Mouse (Mus musculus) left cerebral cortex, adult 2 months (tissue): ENCODE results near the gene Erbb4. TPM values are rescaled to one million over a fixed set of nuclear protein-coding genes. Genes with fewer than 3 reads are reported as not detected.

Experiments used
- DNase-seq, 2 experiments: peaks; one replicate each; pipeline ENCODE4 v3.0.0; 2021 to 2022; ENCODE audit warnings: low spot score in 2 of 2, mixed read lengths in 1 of 2; ENCODE audit errors: extremely low spot score in 1 of 2
- H3K27ac ChIP-seq: fragments of 200-600 bp; 2 replicates; pipeline ENCODE4 v1.8.1; 2022
- H3K4me3 ChIP-seq: fragments of 200-600 bp; 2 replicates; pipeline ENCODE4 v1.8.1; 2022
- CTCF ChIP-seq: fragments of 200-600 bp; IDR thresholded peaks from 2 replicates; pipeline ENCODE4 v1.8.1; 2022; ENCODE audit warnings: antibody characterized with exemption, mild to moderate bottlenecking, moderate library complexity
- intact Hi-C: fragments of 180-260 bp; cut with DNase I; formaldehyde crosslinking; loops from one replicate; pipeline ENCODE4 v1.15.1; 2025
- total RNA-seq, 2 experiments: library from RNA; stranded (reverse); gene quantifications; 2 replicates each; pipeline ENCODE4 v1.2.3; 2021

The Erbb4 gene
- total RNA-seq, 2 experiments from 2014 or later = 57.6 to 64.1 TPM

- DNase-seq = no peak
- no peak overlapping the region for H3K27ac ChIP-seq
- H3K4me3 ChIP-seq = no peak overlapping the region
- intact Hi-C loops = no loop called here
- TF ChIP-seq CTCF = no peak
These were observed 774.1 kb downstream of the Erbb4 start for GRCm38 (mm10) chr1:68333714-68334113.

DNA sequence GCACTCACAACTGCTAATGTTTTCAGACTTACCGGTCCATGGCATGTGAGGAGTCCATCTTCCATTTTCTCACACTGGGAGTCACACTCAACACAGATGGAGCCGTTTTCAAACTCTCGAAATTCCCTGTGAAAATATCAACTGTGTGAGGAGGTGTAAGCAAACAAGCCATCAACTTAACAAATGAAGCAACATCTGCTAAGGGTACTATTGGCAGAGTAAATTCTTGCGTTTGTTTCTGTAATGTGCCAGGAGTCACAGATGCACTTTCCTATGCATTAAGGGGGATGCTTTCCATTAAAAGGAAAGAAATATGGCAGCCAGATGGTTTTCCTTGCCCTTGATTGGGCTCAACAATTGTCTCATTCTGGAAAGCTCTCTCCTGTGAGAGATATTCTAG lies 802.0 kb downstream of the Erbb4 start:
- Histone ChIP-seq H3K4me3 (no peak overlapping the region), H3K27ac (no peak overlapping the region)
- DNase-seq = no peak
- intact Hi-C loops = no loop called here
- TF ChIP-seq CTCF = no peak

GRCm38 (mm10) chr1:68284443-68284842 lies 823.4 kb downstream of the Erbb4 start:
- H3K27ac ChIP-seq = no peak overlapping the region
- intact Hi-C loops = no loop called here
- H3K4me3 ChIP-seq = no peak overlapping the region
- DNase-seq = no peak
- no peak for TF ChIP-seq CTCF

DNA sequence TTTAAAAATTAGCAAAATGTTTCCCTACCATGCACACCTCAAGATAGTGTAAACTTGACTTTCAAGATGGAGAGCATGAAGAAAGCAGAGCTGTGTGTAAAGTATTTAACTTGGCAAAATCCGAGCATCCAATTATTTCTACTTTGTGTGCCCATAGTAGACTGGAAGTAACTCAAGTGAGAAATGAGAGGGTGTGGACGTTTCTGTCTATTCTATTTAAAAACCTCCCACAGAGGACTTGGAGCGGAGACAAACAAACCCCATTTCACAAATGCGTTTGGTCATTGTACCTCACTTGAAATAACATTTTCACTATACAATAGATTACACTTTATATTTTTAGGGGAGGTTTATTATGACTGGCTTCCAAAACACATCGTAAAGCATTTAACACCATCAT lies 832.0 kb downstream of the Erbb4 start:
- intact Hi-C loops = no loop called here

GRCm38 (mm10) chr1:68178580-68178979 lies 929.3 kb downstream of the Erbb4 start:
- intact Hi-C loops = no loop called here
- Histone ChIP-seq H3K4me3 (no peak overlapping the region), H3K27ac (no peak overlapping the region)
- TF ChIP-seq CTCF = no peak
- no peak for DNase-seq

More for the DNA sequence above, 832.0 kb downstream of the Erbb4 start:
- Histone ChIP-seq H3K4me3 (no peak overlapping the region), H3K27ac (no peak overlapping the region)
- DNase-seq = no peak
- no peak for TF ChIP-seq CTCF

DNA sequence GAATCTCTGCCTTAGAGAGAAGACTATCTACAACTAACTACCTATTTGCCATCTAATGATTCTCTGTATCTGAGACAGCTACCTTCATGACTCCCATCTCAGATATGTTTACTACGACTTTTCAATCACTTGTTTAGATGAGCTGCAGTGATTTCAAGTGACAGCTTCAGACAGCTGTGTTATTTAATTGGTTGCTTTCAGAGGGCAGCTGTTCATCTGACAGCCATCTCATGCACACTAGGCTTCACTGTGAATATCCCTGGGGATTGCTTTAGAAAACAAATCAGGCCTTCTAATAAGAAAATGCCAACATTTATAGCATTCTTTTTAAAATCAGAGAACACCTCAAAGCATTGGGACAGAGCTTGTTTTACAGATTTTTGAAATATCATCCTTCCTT lies 952.6 kb downstream of the Erbb4 start:
- Histone ChIP-seq H3K27ac (no peak overlapping the region), H3K4me3 (no peak overlapping the region)
- TF ChIP-seq CTCF = no peak
- intact Hi-C loops = no loop called here
- no peak for DNase-seq

- no peak; the same call in 1 of the 2 replicates for TF ChIP-seq CTCF
- no peak overlapping the region for H3K27ac ChIP-seq
- no peak overlapping the region for H3K4me3 ChIP-seq
- DNase-seq = no peak
- intact Hi-C loops = no loop called here
These were observed 957.3 kb downstream of the Erbb4 start for GRCm38 (mm10) chr1:68150572-68150971.

- no peak overlapping the region for H3K4me3 ChIP-seq
- no peak for DNase-seq
- no peak overlapping the region for H3K27ac ChIP-seq
- intact Hi-C loops = no loop called here
- no peak for TF ChIP-seq CTCF
These were observed 965.1 kb downstream of the Erbb4 start for GRCm38 (mm10) chr1:68142562-68143350.

DNA sequence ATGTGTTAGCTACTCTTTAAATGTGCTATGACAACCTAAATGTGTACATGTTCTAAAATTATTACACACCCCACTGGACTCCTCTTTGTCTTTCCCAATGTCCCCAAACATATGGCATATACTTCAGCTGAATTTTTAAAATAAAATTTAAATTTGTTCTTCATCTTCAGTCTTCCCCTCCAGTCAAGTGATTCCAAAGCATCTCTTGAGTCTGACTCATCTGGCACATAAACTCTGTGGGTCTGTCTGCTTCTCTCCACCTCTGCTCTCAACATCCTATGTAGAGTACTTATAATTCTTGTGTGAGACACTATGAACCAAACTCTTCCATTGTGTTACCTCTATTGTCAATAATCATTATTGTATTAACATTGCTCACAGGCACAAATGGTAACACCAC lies 972.9 kb downstream of the Erbb4 start:
- Histone ChIP-seq H3K4me3 (no peak overlapping the region), H3K27ac (no peak overlapping the region)
- no peak for DNase-seq
- intact Hi-C loops = no loop called here
- no peak for TF ChIP-seq CTCF

DNA sequence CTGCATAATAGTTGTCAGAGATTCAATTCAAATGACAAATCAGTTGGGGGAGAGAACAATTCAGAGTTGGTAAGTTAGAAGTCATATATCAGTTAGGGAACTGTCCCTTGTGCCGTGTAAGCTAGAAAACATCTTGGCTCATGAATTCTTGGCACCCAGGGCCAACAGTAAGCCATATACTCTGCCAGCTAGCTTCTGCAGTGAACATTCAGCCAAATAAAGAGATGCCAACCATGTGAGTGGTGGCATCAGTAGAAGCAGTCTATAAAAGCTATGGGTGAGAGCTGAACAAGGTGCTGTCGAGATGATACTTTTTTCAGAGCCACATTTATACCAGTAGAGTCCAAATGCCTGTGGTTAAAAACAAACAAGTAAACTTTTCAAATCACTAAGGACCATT lies 973.4 kb downstream of the Erbb4 start:
- H3K27ac ChIP-seq = no peak overlapping the region
- no peak for DNase-seq
- intact Hi-C loops = no loop called here
- no peak overlapping the region for H3K4me3 ChIP-seq
- no peak for TF ChIP-seq CTCF

DNA sequence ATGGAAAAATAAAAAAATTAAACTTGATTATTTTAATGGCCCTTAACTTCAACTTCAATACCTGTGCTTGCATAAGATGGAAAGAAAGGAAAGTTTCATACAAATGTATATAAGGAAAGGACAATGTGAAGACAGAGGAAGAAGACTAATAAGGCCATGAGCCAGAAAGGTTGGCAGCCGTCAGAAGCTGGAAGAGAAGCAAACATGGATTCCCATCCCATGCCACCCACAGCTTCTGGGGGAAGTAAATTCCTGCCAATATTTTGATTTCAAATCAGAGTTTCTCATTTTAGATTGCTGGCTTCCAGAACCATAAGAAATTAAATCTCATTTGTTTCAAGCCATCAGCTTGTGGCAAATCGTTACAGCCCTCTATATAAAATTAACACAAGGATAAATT lies 984.3 kb downstream of the Erbb4 start:
- intact Hi-C loops = no loop called here
- no peak for DNase-seq
- H3K27ac ChIP-seq = no peak overlapping the region

DNA sequence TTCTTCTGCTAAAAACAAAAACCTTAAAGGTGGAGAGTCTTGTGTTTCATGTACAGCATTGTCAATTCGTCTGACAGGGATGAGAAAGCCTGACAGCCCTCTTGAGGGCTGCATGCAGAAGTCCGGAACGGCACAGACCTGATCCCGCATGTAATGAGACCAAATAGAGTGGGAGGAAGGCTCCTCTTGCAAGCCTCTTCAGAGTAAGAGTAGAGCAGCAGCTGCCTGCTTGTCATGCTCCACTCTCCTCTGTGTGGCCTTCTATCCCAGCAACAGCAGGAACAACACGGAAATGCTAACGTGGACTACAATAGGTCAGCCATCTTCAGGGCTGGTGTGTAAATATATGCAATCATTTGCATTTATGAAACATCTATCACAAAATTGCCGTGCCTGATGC lies 987.5 kb downstream of the Erbb4 start:
- H3K4me3 ChIP-seq = no peak overlapping the region
- intact Hi-C loops = no loop called here
- no peak for TF ChIP-seq CTCF
- H3K27ac ChIP-seq = no peak overlapping the region; the same call in 1 of the 2 replicates
- no peak for DNase-seq

More for the DNA sequence above, 984.3 kb downstream of the Erbb4 start:
- H3K4me3 ChIP-seq = no peak overlapping the region
- TF ChIP-seq CTCF = no peak

- TF ChIP-seq CTCF = no peak
- Histone ChIP-seq H3K27ac (no peak overlapping the region), H3K4me3 (no peak overlapping the region)
- intact Hi-C loops = no loop called here
- DNase-seq = no peak
These were observed 992.1 kb downstream of the Erbb4 start for GRCm38 (mm10) chr1:68115721-68116120.
